Mouse (Mus musculus): ENCODE data around the gene Rnf5. TPM values are rescaled to one million over a fixed set of nuclear protein-coding genes. Genes with fewer than 3 reads are reported as not detected.

Rnf5 gene
- total RNA-seq, 1 experiment from 2014 or later: 91.3 TPM

Other genes with a start within 250 kb of the Rnf5 start
- 0.43 TPM in 1 of 2 replicates, not detected in the other for gene Btnl2, start 248.9 kb downstream of the Rnf5 start, total RNA-seq (2021)
- gene Btnl1, start 226.6 kb downstream of the Rnf5 start, total RNA-seq (2021): not detected in 2 replicates
- gene BC051142, start 204.9 kb downstream of the Rnf5 start, total RNA-seq (2021): 1.7 and 3.4 TPM in 2 replicates
- gene Btnl4, start 126.4 kb downstream of the Rnf5 start, total RNA-seq (2021): not detected in 2 replicates
- gene Btnl6, start 86.3 kb downstream of the Rnf5 start, total RNA-seq (2021): not detected in 2 replicates
- 27.8 and 29.5 TPM in 2 replicates for gene Notch4, start 39.4 kb downstream of the Rnf5 start, total RNA-seq (2021)
- gene Gpsm3, start 13.9 kb downstream of the Rnf5 start, total RNA-seq (2021): 4.6 and 4.9 TPM in 2 replicates
- 36.4 and 51.6 TPM in 2 replicates for gene Pbx2, start 12.4 kb downstream of the Rnf5 start, total RNA-seq (2021)
- 0.57 and 1.5 TPM in 2 replicates for gene Ager, start 5.8 kb downstream of the Rnf5 start, total RNA-seq (2021)
- 105 and 122 TPM in 2 replicates for gene Agpat1, start 572 bp upstream of the Rnf5 start, total RNA-seq (2021)
- 3.0 and 3.8 TPM in 2 replicates for gene Egfl8, start 12.3 kb upstream of the Rnf5 start, total RNA-seq (2021)
- gene Ppt2, start 24.8 kb upstream of the Rnf5 start, total RNA-seq (2021): 56.9 and 61.1 TPM in 2 replicates
- 10.8 and 13.5 TPM in 2 replicates for gene Prrt1, start 25.8 kb upstream of the Rnf5 start, total RNA-seq (2021)
- gene Fkbpl, start 41.1 kb upstream of the Rnf5 start, total RNA-seq (2021): 13.4 TPM in 2 replicates
- gene Atf6b, start 43.5 kb upstream of the Rnf5 start, total RNA-seq (2021): 50.4 and 52.5 TPM in 2 replicates
- 23.7 and 25.4 TPM in 2 replicates for gene Tnxb, start 66.8 kb upstream of the Rnf5 start, total RNA-seq (2021)
- 134 and 138 TPM in 2 replicates for gene C4b, start 140.2 kb upstream of the Rnf5 start, total RNA-seq (2021)
- gene Cyp21a1, start 200.9 kb upstream of the Rnf5 start, total RNA-seq (2021): 6,026 and 7,512 TPM in 2 replicates
- 45.1 and 45.5 TPM in 2 replicates for gene Stk19, start 233.3 kb upstream of the Rnf5 start, total RNA-seq (2021)
- gene Dxo, start 233.3 kb upstream of the Rnf5 start, total RNA-seq (2021): 54.8 and 65.0 TPM in 2 replicates
- 69.2 and 79.3 TPM in 2 replicates for gene Skiv2l, start 246.5 kb upstream of the Rnf5 start, total RNA-seq (2021)
- 57.9 and 61.6 TPM in 2 replicates for gene Nelfe, start 246.7 kb upstream of the Rnf5 start, total RNA-seq (2021)

All from adrenal gland, postnatal 25 days (tissue).